ENCODE assay signal across 30 mouse cellular contexts in the genomic region with DNA sequence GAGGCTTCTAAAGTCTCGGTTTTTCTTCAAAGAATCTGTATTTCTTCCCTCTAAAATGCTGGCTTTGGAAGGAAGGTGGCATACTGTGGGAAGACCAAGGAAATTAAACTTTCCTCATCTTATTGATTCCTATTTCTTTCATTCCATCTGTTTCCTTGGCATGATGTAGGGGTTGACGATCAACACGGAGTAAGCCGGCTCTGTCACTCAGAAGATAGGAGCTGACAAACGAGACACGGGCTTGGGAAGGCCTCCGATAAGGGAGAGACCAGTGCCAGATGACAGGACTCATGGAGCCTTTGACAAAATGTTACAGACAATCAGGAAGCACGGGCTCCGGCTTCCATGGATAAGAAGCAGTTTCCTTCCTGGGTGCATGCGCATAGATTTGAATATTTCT.
A peak's percentile ranks its signal among the peaks of the same experiment; 100 is the strongest.
DNase-seq lines count a peak whose midpoint lies in the region; ATAC-seq lines count a peak whose summit lies in the region.
"Had no signal": no experiment of that assay in that cellular context is flagged by ENCODE, and none has a peak within 500 bp of the region (broad histone marks: within the 10 kb centered on the region; RNA-seq: fewer than 3 reads in every experiment).

No protein-coding gene starts in this region.

- DNase-seq in cerebellum, postnatal 10 days, result peak; percentile 10 to 22
- DNase-seq in cerebellum, adult 18-20 months, result no peak
- peak; percentile 6 for DNase-seq in right cerebral cortex, postnatal 4 days
- DNase-seq in right cerebral cortex, postnatal 25 days, result no peak
- DNase-seq in adrenal gland, postnatal 10 days, result no peak
- DNase-seq in kidney, postnatal 14 days, result no peak
- DNase-seq: adrenal gland, adult 8-10 months; adrenal gland, postnatal 36 days; cerebellum, adult 11-12 months; cerebellum, adult 9-10 months; cerebellum, postnatal 25 days; embryo, embryonic 11 days; gastrocnemius, postnatal 10 days; gastrocnemius, postnatal 36 days; heart, postnatal 10 days; heart, postnatal 36 days; kidney, adult 11 months; kidney, adult 8-10 months had no signal

- no peak overlapping the region for H3K4me3 ChIP-seq in forebrain, embryonic 15.5 days
- H3K4me3 ChIP-seq in forebrain, embryonic 12.5 days (replicated peaks), result no peak overlapping the region
- H3K4me3 ChIP-seq: embryonic facial prominence, embryonic 10.5 days; embryonic facial prominence, embryonic 13.5 days; erythroblast, embryonic 14.5 days; heart, embryonic 12.5 days; heart, embryonic 15.5 days; hindbrain, embryonic 10.5 days; hindbrain, embryonic 13.5 days; intestine, embryonic 15.5 days had no signal

- no peaks in the 10 kb centered on the region for H3K36me3 ChIP-seq in forebrain, embryonic 15.5 days
- no peaks in the 10 kb centered on the region for H3K36me3 ChIP-seq in forebrain, embryonic 12.5 days (replicated peaks)
- H3K36me3 ChIP-seq: embryonic facial prominence, embryonic 10.5 days; embryonic facial prominence, embryonic 13.5 days; heart, embryonic 12.5 days; heart, embryonic 15.5 days; hindbrain, embryonic 10.5 days; hindbrain, embryonic 13.5 days; intestine, embryonic 15.5 days had no signal

- ATAC-seq in forebrain, embryonic 15.5 days (replicated peaks), result peak; percentile 75
- ATAC-seq in forebrain, embryonic 12.5 days (ENCODE audit: low FRiP score), result no peak
- ATAC-seq: activated CD4-positive, CD25-positive, alpha-beta regulatory T cell, adult 4 months; hindbrain, embryonic 16.5 days; intestine, embryonic 15.5 days had no signal

- H3K4me1 ChIP-seq in forebrain, embryonic 15.5 days, result no peaks in the 10 kb centered on the region
- H3K4me1 ChIP-seq in forebrain, embryonic 12.5 days, result no peaks in the 10 kb centered on the region
- H3K4me1 ChIP-seq: embryonic facial prominence, embryonic 10.5 days; embryonic facial prominence, embryonic 13.5 days; heart, embryonic 12.5 days; heart, embryonic 15.5 days; hindbrain, embryonic 10.5 days; hindbrain, embryonic 13.5 days; intestine, embryonic 15.5 days had no signal

- peak overlapping the region; percentile 40; the same call in 1 of the 2 replicates for H3K27ac ChIP-seq in forebrain, embryonic 15.5 days (replicated peaks)
- H3K27ac ChIP-seq in forebrain, embryonic 12.5 days, result no peak overlapping the region
- H3K27ac ChIP-seq: embryonic facial prominence, embryonic 10.5 days; embryonic facial prominence, embryonic 13.5 days; heart, embryonic 15.5 days; hindbrain, embryonic 10.5 days; hindbrain, embryonic 13.5 days; intestine, embryonic 15.5 days had no signal

- WGBS in forebrain, embryonic 15.5 days, result 73% methylated on average over 10 of the region's 10 CpGs
- WGBS in forebrain, embryonic 12.5 days, result 94% methylated on average over 10 of the region's 10 CpGs

- no peak overlapping the region for H3K4me2 ChIP-seq in forebrain, embryonic 15.5 days (replicated peaks)
- H3K4me2 ChIP-seq in forebrain, embryonic 12.5 days, result no peak overlapping the region
- H3K4me2 ChIP-seq: embryonic facial prominence, embryonic 13.5 days; heart, embryonic 12.5 days; heart, embryonic 15.5 days; hindbrain, embryonic 13.5 days; intestine, embryonic 15.5 days had no signal

- H3K9me3 ChIP-seq in forebrain, embryonic 15.5 days, result no peaks in the 10 kb centered on the region
- H3K9me3 ChIP-seq in forebrain, embryonic 12.5 days, result no peaks in the 10 kb centered on the region
- H3K9me3 ChIP-seq: embryonic facial prominence, embryonic 10.5 days; heart, embryonic 12.5 days; heart, embryonic 15.5 days; intestine, embryonic 15.5 days had no signal

- H3K9ac ChIP-seq in forebrain, embryonic 15.5 days (replicated peaks), result no peak overlapping the region
- H3K9ac ChIP-seq in forebrain, embryonic 12.5 days, result no peak overlapping the region
- H3K9ac ChIP-seq: embryonic facial prominence, embryonic 13.5 days; heart, embryonic 12.5 days; heart, embryonic 15.5 days; hindbrain, embryonic 13.5 days; intestine, embryonic 15.5 days had no signal

- no peaks in the 10 kb centered on the region for H3K27me3 ChIP-seq in forebrain, embryonic 15.5 days
- H3K27me3 ChIP-seq in forebrain, embryonic 12.5 days, result no peaks in the 10 kb centered on the region
- H3K27me3 ChIP-seq: heart, embryonic 12.5 days; heart, embryonic 15.5 days; hindbrain, embryonic 13.5 days; intestine, embryonic 15.5 days had no signal

Comparison
In these comparisons a context has a peak if more than half of its experiments do, and no peak if none do; other contexts are left out.
1. DNase-seq: peak in cerebellum, postnatal 10 days (2 of 2) and right cerebral cortex, postnatal 4 days (single experiment); none in cerebellum, adult 18-20 months (0 of 2), right cerebral cortex, postnatal 25 days (single experiment), adrenal gland, postnatal 10 days (single experiment) and kidney, postnatal 14 days (single experiment).